In the genomic region with DNA sequence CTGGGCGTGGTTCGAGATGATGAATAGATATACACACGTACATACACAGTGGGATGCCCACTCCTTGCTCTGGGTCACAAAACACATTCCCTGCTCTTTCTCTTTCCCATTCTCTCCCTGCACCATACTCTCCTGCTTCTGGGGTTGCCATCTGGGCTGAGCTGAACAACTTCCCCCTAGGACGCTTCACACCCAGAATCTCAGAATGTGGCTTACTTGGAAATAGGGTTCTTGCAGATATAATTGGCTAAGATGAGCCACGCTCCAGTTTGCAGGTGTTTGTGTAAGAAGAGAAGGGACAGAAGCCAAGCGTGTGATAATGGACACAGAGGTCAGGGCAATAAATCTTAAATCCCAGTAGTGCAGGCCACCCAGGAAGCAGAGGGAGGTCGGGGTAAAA, we compare ENCODE assay signal across 23 mouse cellular contexts. TPM values are rescaled to one million over a fixed set of nuclear protein-coding genes. Genes with fewer than 3 reads are reported as not detected.
"Had no signal": no experiment of that assay in that cellular context is flagged by ENCODE, and none has a peak within 500 bp of the region (broad histone marks: within the 10 kb centered on the region; RNA-seq: fewer than 3 reads in every experiment).

No protein-coding gene starts in this region.

- H3K27ac ChIP-seq: limb, embryonic 10.5 days; limb, embryonic 13.5 days; liver, embryonic 12.5 days; liver, embryonic 15.5 days; lung, embryonic 15.5 days; midbrain, embryonic 10.5 days; midbrain, embryonic 13.5 days; stomach, postnatal 0 days had no signal

- ATAC-seq: intestine, postnatal 0 days; liver, embryonic 12.5 days; midbrain, embryonic 13.5 days; midbrain, embryonic 16.5 days had no signal

- H3K27me3 ChIP-seq: lung, embryonic 15.5 days; midbrain, embryonic 13.5 days had no signal

- H3K4me3 ChIP-seq: limb, embryonic 10.5 days; limb, embryonic 13.5 days; liver, embryonic 12.5 days; liver, embryonic 15.5 days; lung, embryonic 15.5 days; megakaryocyte, embryonic 14.5 days; midbrain, embryonic 10.5 days; midbrain, embryonic 13.5 days had no signal

- H3K4me2 ChIP-seq: limb, embryonic 13.5 days; liver, embryonic 12.5 days; liver, embryonic 15.5 days; lung, embryonic 15.5 days; midbrain, embryonic 13.5 days had no signal

- H3K4me1 ChIP-seq: limb, embryonic 13.5 days; liver, embryonic 12.5 days; liver, embryonic 15.5 days; lung, embryonic 15.5 days; megakaryocyte, embryonic 14.5 days had no signal

- H3K36me3 ChIP-seq: limb, embryonic 10.5 days; limb, embryonic 13.5 days; liver, embryonic 12.5 days; liver, embryonic 15.5 days; lung, embryonic 15.5 days; midbrain, embryonic 10.5 days; midbrain, embryonic 13.5 days had no signal

- H3K9me3 ChIP-seq: limb, embryonic 10.5 days; limb, embryonic 13.5 days; liver, embryonic 12.5 days; liver, embryonic 15.5 days; lung, embryonic 15.5 days; megakaryocyte, embryonic 14.5 days; midbrain, embryonic 10.5 days; midbrain, embryonic 13.5 days had no signal

- DNase-seq: kidney, adult 2 months; kidney, postnatal 10 days; kidney, postnatal 4 days; liver; lung, adult 18-20 months; lung, postnatal 10 days; lung, postnatal 36 days; right cerebral cortex, adult 18-20 months; thymus, postnatal 25 days had no signal

- H3K9ac ChIP-seq: limb, embryonic 13.5 days; liver, embryonic 12.5 days; liver, embryonic 15.5 days; lung, embryonic 15.5 days; midbrain, embryonic 13.5 days had no signal

RNA-seq across cellular contexts. Expression of gene Gabrd, which starts 15.9 kb away (rescaled TPM):
- polyA plus RNA-seq: kidney, embryonic 14.5 days; limb, embryonic 10.5 days; liver, embryonic 12.5 days; liver, embryonic 15.5 days; midbrain, embryonic 10.5 days; neural tube, embryonic 11.5 days; stomach, embryonic 14.5 days had no signal
